Comparison of ENCODE assay signal across 23 mouse cellular contexts in the genomic region with DNA sequence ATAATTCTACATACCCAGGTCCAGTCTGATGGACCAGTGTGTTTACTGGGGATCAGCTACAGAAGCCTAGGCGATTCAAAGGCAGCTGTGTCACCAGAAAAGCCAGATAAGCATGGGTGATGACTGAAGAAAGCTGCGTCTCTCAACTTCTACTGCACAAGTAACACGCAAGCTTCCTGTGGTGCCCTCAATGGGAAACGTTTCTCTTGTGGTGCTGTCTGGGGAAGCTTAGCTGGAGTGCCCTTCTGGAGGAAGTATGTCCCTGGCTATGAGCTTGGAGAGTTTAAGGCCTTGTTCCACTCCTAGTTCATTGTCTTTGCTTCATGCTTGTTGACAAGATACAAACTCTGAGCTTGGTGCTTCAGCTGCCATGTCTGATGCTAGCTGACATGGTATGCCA.
"Had no signal": no experiment of that assay in that cellular context is flagged by ENCODE, and none has a peak within 500 bp of the region (broad histone marks: within the 10 kb centered on the region; RNA-seq: fewer than 3 reads in every experiment).

No protein-coding gene starts in this region.

- DNase-seq: liver, postnatal 0 days; lung, adult 2 months; lung, postnatal 14 days; lung, postnatal 36 days; midbrain, embryonic 14.5 days; retina, postnatal 1 day; right cerebral cortex, adult 18-20 months; right cerebral cortex, postnatal 25 days; right cerebral cortex, postnatal 4 days; spleen, adult 18-20 months; thymus, adult 18-20 months; thymus, postnatal 14 days; thymus, postnatal 36 days had no signal

- H3K4me3 ChIP-seq: liver, embryonic 15.5 days; lung, embryonic 15.5 days; midbrain, embryonic 10.5 days; midbrain, embryonic 12.5 days; myocyte; neural tube, embryonic 13.5 days; neural tube, embryonic 15.5 days had no signal

- H3K4me1 ChIP-seq: lung, embryonic 15.5 days; midbrain, embryonic 10.5 days; midbrain, embryonic 12.5 days; neural tube, embryonic 13.5 days; neural tube, embryonic 15.5 days had no signal

- H3K4me2 ChIP-seq: liver, embryonic 15.5 days; lung, embryonic 15.5 days; midbrain, embryonic 12.5 days; neural tube, embryonic 13.5 days; neural tube, embryonic 15.5 days had no signal

- H3K27me3 ChIP-seq: liver, embryonic 15.5 days; lung, embryonic 15.5 days; midbrain, embryonic 12.5 days; neural tube, embryonic 13.5 days; neural tube, embryonic 15.5 days had no signal

- H3K27ac ChIP-seq: liver, embryonic 15.5 days; lung, embryonic 15.5 days; macrophage; midbrain, embryonic 10.5 days; midbrain, embryonic 12.5 days; neural tube, embryonic 13.5 days; neural tube, embryonic 15.5 days had no signal

- H3K9ac ChIP-seq: liver, embryonic 15.5 days; liver, postnatal 0 days; lung, embryonic 15.5 days; midbrain, embryonic 12.5 days; neural tube, embryonic 13.5 days; neural tube, embryonic 15.5 days had no signal

- H3K9me3 ChIP-seq: liver, embryonic 15.5 days; lung, embryonic 15.5 days; midbrain, embryonic 10.5 days; midbrain, embryonic 12.5 days; neural tube, embryonic 13.5 days; neural tube, embryonic 15.5 days had no signal

- ATAC-seq: liver, postnatal 0 days; lung, postnatal 0 days; midbrain, embryonic 16.5 days had no signal
